22 mouse cellular contexts compared by ENCODE assay signal in the genomic region with DNA sequence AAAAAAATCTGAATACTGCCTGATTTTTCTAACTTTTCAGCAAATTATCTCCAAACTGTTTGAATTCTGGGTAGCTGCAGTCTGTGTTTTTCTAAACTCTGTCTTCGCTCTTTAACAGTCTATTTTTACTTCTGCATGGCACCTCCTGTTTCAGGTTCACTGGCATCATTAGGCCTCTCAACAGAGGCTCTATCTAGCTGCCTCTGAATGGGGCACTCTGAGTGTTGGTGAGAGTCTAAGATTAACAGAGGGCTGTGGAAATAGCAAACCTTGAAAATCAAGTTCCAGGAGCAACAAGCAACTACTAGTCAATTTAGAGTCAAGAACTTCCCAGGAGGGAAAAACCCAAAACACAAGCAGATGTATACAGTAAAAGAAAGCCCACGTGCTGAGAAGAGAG.
"Had no signal": no experiment of that assay in that cellular context is flagged by ENCODE, and none has a peak within 500 bp of the region (broad histone marks: within the 10 kb centered on the region; RNA-seq: fewer than 3 reads in every experiment).

No protein-coding gene starts in this region.

- H3K4me1 ChIP-seq: limb, embryonic 12.5 days; limb, embryonic 15.5 days; megakaryocyte, embryonic 14.5 days; midbrain, embryonic 10.5 days; midbrain, embryonic 13.5 days; neural tube, embryonic 13.5 days; stomach, embryonic 15.5 days had no signal

- ATAC-seq: liver, postnatal 0 days; lung, postnatal 0 days; midbrain, embryonic 13.5 days; midbrain, embryonic 16.5 days had no signal

- H3K27ac ChIP-seq: limb, embryonic 12.5 days; limb, embryonic 15.5 days; liver, embryonic 14.5 days; macrophage; midbrain, embryonic 10.5 days; midbrain, embryonic 13.5 days; neural tube, embryonic 13.5 days; stomach, embryonic 15.5 days had no signal

- H3K36me3 ChIP-seq: limb, embryonic 12.5 days; limb, embryonic 15.5 days; midbrain, embryonic 10.5 days; midbrain, embryonic 13.5 days; neural tube, embryonic 13.5 days; stomach, embryonic 15.5 days had no signal

- H3K9ac ChIP-seq: limb, embryonic 12.5 days; limb, embryonic 15.5 days; liver, embryonic 14.5 days; liver, postnatal 0 days; lung, embryonic 14.5 days; midbrain, embryonic 13.5 days; neural tube, embryonic 13.5 days; stomach, embryonic 15.5 days had no signal

- H3K27me3 ChIP-seq: limb, embryonic 12.5 days; limb, embryonic 15.5 days; midbrain, embryonic 13.5 days; neural tube, embryonic 13.5 days; stomach, embryonic 15.5 days had no signal

- DNase-seq: kidney, postnatal 14 days; kidney, postnatal 4 days; left cerebral cortex, postnatal 4 days; liver, postnatal 0 days; lung, embryonic 14.5 days; retina, postnatal 1 day; right cerebral cortex, postnatal 25 days; spleen, adult 18-20 months; thymus, postnatal 25 days had no signal

- H3K9me3 ChIP-seq: limb, embryonic 12.5 days; limb, embryonic 15.5 days; megakaryocyte, embryonic 14.5 days; midbrain, embryonic 10.5 days; midbrain, embryonic 13.5 days; neural tube, embryonic 13.5 days; stomach, embryonic 15.5 days had no signal

- H3K4me2 ChIP-seq: limb, embryonic 12.5 days; limb, embryonic 15.5 days; liver, embryonic 11.5 days; lung, embryonic 14.5 days; midbrain, embryonic 13.5 days; neural tube, embryonic 13.5 days; stomach, embryonic 15.5 days had no signal

- H3K4me3 ChIP-seq: limb, embryonic 12.5 days; limb, embryonic 15.5 days; megakaryocyte, embryonic 14.5 days; midbrain, embryonic 10.5 days; midbrain, embryonic 13.5 days; myocyte; neural tube, embryonic 13.5 days; stomach, embryonic 15.5 days had no signal
